Comparison of ENCODE assay signal across 18 mouse cellular contexts in the genomic region with DNA sequence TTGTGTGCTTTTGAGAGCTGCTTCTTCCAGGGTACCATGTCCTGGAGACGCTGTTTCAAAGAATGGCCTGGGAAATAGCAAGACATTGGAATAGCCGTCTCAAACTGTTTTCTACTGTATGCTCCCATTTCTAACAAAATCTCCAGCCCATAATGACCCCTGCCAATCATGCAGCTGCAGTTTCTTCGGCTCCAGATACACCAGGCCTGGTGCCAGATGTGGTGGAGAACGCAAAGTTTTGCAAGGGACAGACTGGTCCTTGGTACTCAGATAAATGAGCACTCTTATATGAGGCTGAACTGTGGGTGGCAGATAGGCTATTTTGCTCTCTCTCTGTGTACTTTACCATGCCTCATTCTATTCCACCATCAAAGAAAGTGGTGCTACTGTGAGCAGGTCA.
"Had no signal": no experiment of that assay in that cellular context is flagged by ENCODE, and none has a peak within 500 bp of the region (broad histone marks: within the 10 kb centered on the region; RNA-seq: fewer than 3 reads in every experiment).

No protein-coding gene starts in this region.

- H3K27ac ChIP-seq: kidney, postnatal 0 days; layer of hippocampus, adult 2 months; limb, embryonic 10.5 days; limb, embryonic 13.5 days; liver, embryonic 12.5 days; liver, embryonic 15.5 days; lung, embryonic 15.5 days; macrophage; midbrain, embryonic 12.5 days; neural tube, embryonic 13.5 days had no signal

- H3K27me3 ChIP-seq: limb, embryonic 13.5 days; liver, embryonic 12.5 days; liver, embryonic 15.5 days; lung, embryonic 15.5 days; midbrain, embryonic 12.5 days; neural tube, embryonic 13.5 days had no signal

- H3K36me3 ChIP-seq: limb, embryonic 10.5 days; limb, embryonic 13.5 days; liver, embryonic 12.5 days; liver, embryonic 15.5 days; lung, embryonic 15.5 days; midbrain, embryonic 12.5 days; neural tube, embryonic 13.5 days had no signal

- H3K9ac ChIP-seq: limb, embryonic 13.5 days; liver, embryonic 12.5 days; liver, embryonic 15.5 days; lung, embryonic 15.5 days; midbrain, embryonic 12.5 days; neural tube, embryonic 13.5 days had no signal

- DNase-seq: kidney, adult 2 months; kidney, postnatal 25 days; layer of hippocampus, adult 9-11 months; liver; lung, adult 18-20 months; thymus, adult 18-20 months; thymus, postnatal 36 days had no signal

- H3K4me2 ChIP-seq: limb, embryonic 13.5 days; liver, embryonic 12.5 days; liver, embryonic 15.5 days; lung, embryonic 15.5 days; midbrain, embryonic 12.5 days; neural tube, embryonic 13.5 days had no signal

- H3K9me3 ChIP-seq: limb, embryonic 10.5 days; limb, embryonic 13.5 days; liver, embryonic 12.5 days; liver, embryonic 15.5 days; lung, embryonic 15.5 days; midbrain, embryonic 12.5 days; neural tube, embryonic 13.5 days had no signal

- H3K4me3 ChIP-seq: layer of hippocampus, adult 2 months; limb, embryonic 10.5 days; limb, embryonic 13.5 days; liver, embryonic 12.5 days; liver, embryonic 15.5 days; lung, embryonic 15.5 days; midbrain, embryonic 12.5 days; myocyte; neural tube, embryonic 13.5 days had no signal

- H3K4me1 ChIP-seq: limb, embryonic 10.5 days had no signal

- ATAC-seq: liver, embryonic 12.5 days had no signal
